Mouse (Mus musculus) CH12.LX (cell line): Measurements from ENCODE around the gene Fxr1. TPM values are rescaled to one million over a fixed set of nuclear protein-coding genes. Genes with fewer than 3 reads are reported as not detected.

ENCODE experiments used
- DNase-seq: peaks from one replicate; pipeline ENCODE4 v3.0.0-alpha.2; 2013; ENCODE audit errors: extremely low read depth
- H3K27ac ChIP-seq: 2 replicates; pipeline ENCODE4 v1.5.1; 2012; ENCODE audit warnings: low read depth, mild to moderate bottlenecking, control low read depth, moderate library complexity; ENCODE audit not compliant: insufficient read depth
- H3K27me3 ChIP-seq: replicated peaks from 2 replicates; pipeline ENCODE3; 2012; ENCODE audit warnings: inconsistent platforms
- H3K36me3 ChIP-seq, 2 experiments: replicated peaks in 1 of 2; 2 replicates each; pipeline versions ENCODE3 to v1.6.1; 2012; ENCODE audit warnings: inconsistent platforms in 1 of 2, low read length in 1 of 2, mild to moderate bottlenecking in 1 of 2, mixed read lengths in 1 of 2, moderate library complexity in 1 of 2; ENCODE audit not compliant: control insufficient read depth in 1 of 2, insufficient read depth in 1 of 2
- H3K4me1 ChIP-seq, 2 experiments: 2 replicates each; pipeline ENCODE4 v1.6.1; 2012; ENCODE audit warnings: inconsistent platforms in 1 of 2, moderate library complexity in 1 of 2; ENCODE audit not compliant: insufficient read depth in 2 of 2, control insufficient read depth in 1 of 2
- H3K4me2 ChIP-seq: 2 replicates; pipeline ENCODE4 v1.6.1; 2012; ENCODE audit warnings: low read depth, mild to moderate bottlenecking, control low read depth; ENCODE audit not compliant: poor library complexity, insufficient read depth, severe bottlenecking
- H3K4me3 ChIP-seq, 3 experiments: fragments of 150-350 bp in 1 of 3; sonication (generic) in 1 of 3; replicated peaks in 1 of 3; 2 replicates each; pipeline versions ENCODE3 to v1.5.1; 2011 to 2012; ENCODE audit warnings: low read depth in 2 of 3, low read length in 2 of 3, mild to moderate bottlenecking in 2 of 3, moderate library complexity in 2 of 3, control low read depth in 1 of 3, improper control_type of control experiment in 1 of 3, inconsistent platforms in 1 of 3, mixed read lengths in 1 of 3; ENCODE audit not compliant: poor library complexity in 1 of 3
- H3K79me2 ChIP-seq: replicated peaks from 2 replicates; pipeline ENCODE4 v1.6.1; 2012; ENCODE audit warnings: mild to moderate bottlenecking, moderate library complexity; ENCODE audit not compliant: control insufficient read depth, poor library complexity, insufficient read depth, severe bottlenecking; ENCODE audit errors: extremely low read depth
- H3K9ac ChIP-seq: 2 replicates; pipeline ENCODE4 v1.6.1; 2012; ENCODE audit warnings: low read depth, mild to moderate bottlenecking, control low read depth, moderate library complexity; ENCODE audit not compliant: insufficient read depth
- H3K9me3 ChIP-seq: replicated peaks from 2 replicates; pipeline ENCODE3; 2012; ENCODE audit warnings: low read length, inconsistent platforms, mixed read lengths
- BHLHE40 ChIP-seq: IDR thresholded peaks from 2 replicates; pipeline ENCODE4 v1.6.1; 2011; ENCODE audit warnings: mild to moderate bottlenecking, low read depth, low read length, improper control_type of control experiment
- CHD1 ChIP-seq: IDR thresholded peaks from 2 replicates; pipeline ENCODE4 v1.6.1; 2012; ENCODE audit warnings: low read depth, low read length, improper control_type of control experiment, inconsistent platforms
- CHD2 ChIP-seq: IDR thresholded peaks from 2 replicates; pipeline ENCODE4 v1.6.1; 2011; ENCODE audit warnings: low read length, improper control_type of control experiment
- CTCF ChIP-seq, 2 experiments: IDR thresholded peaks in 1 of 2; conservative IDR thresholded peaks in 1 of 2; 2 replicates each; pipeline ENCODE4 v1.5.1; 2011 to 2012; ENCODE audit warnings: low read depth in 2 of 2, low read length in 2 of 2, improper control_type of control experiment in 1 of 2, inconsistent platforms in 1 of 2, mild to moderate bottlenecking in 1 of 2, moderate library complexity in 1 of 2
- E2F4 ChIP-seq: IDR thresholded peaks from 2 replicates; pipeline ENCODE4 v1.6.1; 2011; ENCODE audit warnings: low read depth, low read length, improper control_type of control experiment; ENCODE audit not compliant: insufficient replicate concordance
- ELF1 ChIP-seq: IDR thresholded peaks from 2 replicates; pipeline ENCODE4 v1.6.1; 2014; ENCODE audit warnings: low read depth, mild to moderate bottlenecking, inconsistent platforms, low read length, improper control_type of control experiment
- EP300 ChIP-seq: IDR thresholded peaks from 2 replicates; pipeline ENCODE4 v1.6.1; 2011; ENCODE audit warnings: low read length, improper control_type of control experiment
- ETS1 ChIP-seq: conservative IDR thresholded peaks from 2 replicates; pipeline ENCODE4 v1.6.1; 2012; ENCODE audit warnings: low read depth, mild to moderate bottlenecking, inconsistent platforms, low read length, improper control_type of control experiment, moderate library complexity
- GABPA ChIP-seq: IDR thresholded peaks from 2 replicates; pipeline ENCODE4 v1.6.1; 2012; ENCODE audit warnings: low read depth, low read length, improper control_type of control experiment, inconsistent platforms; ENCODE audit not compliant: insufficient replicate concordance
- HCFC1 ChIP-seq: IDR thresholded peaks from 2 replicates; pipeline ENCODE4 v1.6.1; 2012; ENCODE audit warnings: low read depth, mild to moderate bottlenecking, inconsistent platforms, low read length, improper control_type of control experiment
- IRF4 ChIP-seq: IDR thresholded peaks from 2 replicates; pipeline ENCODE4 v1.6.1; 2014; ENCODE audit warnings: low read depth, mild to moderate bottlenecking, inconsistent platforms, low read length, improper control_type of control experiment
- JUN ChIP-seq: IDR thresholded peaks from 2 replicates; pipeline ENCODE4 v1.6.1; 2011; ENCODE audit warnings: low read depth, mild to moderate bottlenecking, low read length, improper control_type of control experiment, moderate library complexity; ENCODE audit not compliant: insufficient read depth
- JUND ChIP-seq: conservative IDR thresholded peaks from 2 replicates; pipeline ENCODE4 v1.6.1; 2011; ENCODE audit warnings: low read depth, low read length, improper control_type of control experiment
- KAT2A ChIP-seq: IDR thresholded peaks from 2 replicates; pipeline ENCODE4 v1.6.1; 2012; ENCODE audit warnings: low read length, improper control_type of control experiment, inconsistent platforms; ENCODE audit not compliant: insufficient replicate concordance
- MAFK ChIP-seq: IDR thresholded peaks from 2 replicates; pipeline ENCODE4 v1.6.1; 2011; ENCODE audit warnings: low read length, improper control_type of control experiment; ENCODE audit not compliant: insufficient replicate concordance
- MAX ChIP-seq: IDR thresholded peaks from 2 replicates; pipeline ENCODE4 v1.6.1; 2011; ENCODE audit warnings: low read length, improper control_type of control experiment
- MAZ ChIP-seq: IDR thresholded peaks from 2 replicates; pipeline ENCODE4 v1.6.1; 2012; ENCODE audit warnings: low read depth, mild to moderate bottlenecking, inconsistent platforms, low read length, improper control_type of control experiment, moderate library complexity
- MEF2A ChIP-seq: IDR thresholded peaks from 2 replicates; pipeline ENCODE4 v1.6.1; 2014; ENCODE audit warnings: low read depth, mild to moderate bottlenecking, inconsistent platforms, low read length, improper control_type of control experiment, borderline replicate concordance
- MXI1 ChIP-seq: IDR thresholded peaks from 2 replicates; pipeline ENCODE4 v1.6.1; 2011; ENCODE audit warnings: mild to moderate bottlenecking, low read depth, low read length, improper control_type of control experiment
- MYC ChIP-seq: IDR thresholded peaks from 2 replicates; pipeline ENCODE4 v1.6.1; 2011; ENCODE audit warnings: low read depth, mild to moderate bottlenecking, improper control_type of control experiment, low read length
- NELFE ChIP-seq: IDR thresholded peaks from 2 replicates; pipeline ENCODE4 v1.6.1; 2011; ENCODE audit warnings: low read depth, low read length, improper control_type of control experiment
- NRF1 ChIP-seq: IDR thresholded peaks from 2 replicates; pipeline ENCODE4 v1.6.1; 2014; ENCODE audit warnings: low read depth, mild to moderate bottlenecking, inconsistent platforms, low read length, improper control_type of control experiment, moderate library complexity
- PAX5 ChIP-seq: IDR thresholded peaks from 2 replicates; pipeline ENCODE4 v1.6.1; 2012; ENCODE audit warnings: low read length, inconsistent platforms, mixed read lengths
- POLR2A ChIP-seq: IDR thresholded peaks from 2 replicates; pipeline ENCODE4 v1.6.1; 2011; ENCODE audit warnings: low read depth, mild to moderate bottlenecking, improper control_type of control experiment, low read length
- POLR2AphosphoS2 ChIP-seq: IDR thresholded peaks from 2 replicates; pipeline ENCODE4 v1.6.1; 2011; ENCODE audit warnings: low read depth, low read length, improper control_type of control experiment
- RAD21 ChIP-seq: IDR thresholded peaks from 2 replicates; pipeline ENCODE4 v1.6.1; 2011; ENCODE audit warnings: low read depth, mild to moderate bottlenecking, low read length, improper control_type of control experiment, moderate library complexity
- RCOR1 ChIP-seq: conservative IDR thresholded peaks from 2 replicates; pipeline ENCODE4 v1.6.1; 2012; ENCODE audit warnings: low read depth, mild to moderate bottlenecking, inconsistent platforms, low read length, improper control_type of control experiment
- SIN3A ChIP-seq: IDR thresholded peaks from 2 replicates; pipeline ENCODE4 v1.6.1; 2012; ENCODE audit warnings: low read length, improper control_type of control experiment, inconsistent platforms
- SMC3 ChIP-seq: IDR thresholded peaks from 2 replicates; pipeline ENCODE4 v1.6.1; 2011; ENCODE audit warnings: low read depth, low read length, improper control_type of control experiment
- TBP ChIP-seq: conservative IDR thresholded peaks from 2 replicates; pipeline ENCODE4 v1.6.1; 2011; ENCODE audit warnings: low read depth, low read length, improper control_type of control experiment
- TCF12 ChIP-seq: IDR thresholded peaks from 2 replicates; pipeline ENCODE4 v1.6.1; 2014; ENCODE audit warnings: low read depth, mild to moderate bottlenecking, inconsistent platforms, low read length, improper control_type of control experiment
- UBTF ChIP-seq: IDR thresholded peaks from 2 replicates; pipeline ENCODE4 v1.6.1; 2012; ENCODE audit warnings: low read depth, mild to moderate bottlenecking, inconsistent platforms, low read length, improper control_type of control experiment, moderate library complexity
- USF1 ChIP-seq: IDR thresholded peaks from 2 replicates; pipeline ENCODE4 v1.6.1; 2014; ENCODE audit warnings: low read depth, mild to moderate bottlenecking, inconsistent platforms, low read length, improper control_type of control experiment
- USF2 ChIP-seq: conservative IDR thresholded peaks from 2 replicates; pipeline ENCODE4 v1.6.1; 2011; ENCODE audit warnings: low read depth, low read length, improper control_type of control experiment
- ZC3H11A ChIP-seq: IDR thresholded peaks from 2 replicates; pipeline ENCODE4 v1.6.1; 2012; ENCODE audit warnings: low read depth, mild to moderate bottlenecking, inconsistent platforms, low read length, improper control_type of control experiment
- ZKSCAN1 ChIP-seq: IDR thresholded peaks from 2 replicates; pipeline ENCODE4 v1.6.1; 2012; ENCODE audit warnings: low read depth, inconsistent platforms, low read length, improper control_type of control experiment, borderline replicate concordance
- ZMIZ1 ChIP-seq: IDR thresholded peaks from 2 replicates; pipeline ENCODE4 v1.6.1; 2012; ENCODE audit warnings: low read depth, mild to moderate bottlenecking, inconsistent platforms, low read length, improper control_type of control experiment
- ZNF384 ChIP-seq: IDR thresholded peaks from 2 replicates; pipeline ENCODE4 v1.6.1; 2012; ENCODE audit warnings: low read depth, low read length, improper control_type of control experiment, inconsistent platforms
- dilution Hi-C: fragments of 300-500 bp; cut with MboI; formaldehyde crosslinking; loops from 2 replicates; pipeline ENCODE4 v1.14.3; 2020; ENCODE audit warnings: low sequenced_read_pairs; ENCODE audit not compliant: extremely low pct_unique_long_range_greater_than_20kb, extremely low pct_ligation_motif_present
- in situ Hi-C: fragments of 300-500 bp; cut with MboI; formaldehyde crosslinking; loops from 3 replicates; pipeline ENCODE4 v1.14.3; 2019; ENCODE audit warnings: low sequenced_read_pairs, low pct_ligation_motif_present, low pct_unique_long_range_greater_than_20kb, mixed read lengths
- polyA plus RNA-seq: library from polyadenylated mRNA; unstranded; fragments of >175 nt; gene quantifications from 2 replicates; pipeline ENCODE4 v1.2.1, GENCODE M21; 2012; ENCODE audit warnings: low read depth; ENCODE audit not compliant: insufficient read length
- total RNA-seq, 2 experiments: library from RNA; depleted of rRNA; stranded (reverse); fragments of 300-350 nt in 1 of 2; fragments of >200 nt in 1 of 2; gene quantifications; 2 replicates each; pipeline ENCODE4 v1.2.3; 2012 to 2014

Fxr1 gene
- total and polyA plus RNA-seq, 3 experiments = 83.9 to 120 (median 119) TPM

GRCm38 (mm10) chr3:34080900-34081662 is 61.3 kb downstream of the Fxr1 start, which contains the start of gene Dnajc19:
TSS of gene Dnajc19 (minus strand) at chr3:34081321.
- Histone ChIP-seq H3K36me3 (peaks cover 9 to 28% of the 10 kb centered on the region in 2 experiments), H3K4me3 (peak within 1 kb of the TSS; percentile 70 to 95 (median 75)), H3K9ac (peak within 1 kb of the TSS; percentile 82), H3K4me2 (peak within 1 kb of the TSS; percentile 90), H3K27ac (peak within 1 kb of the TSS; percentile 47; the same call in 1 of the 2 replicates), H3K4me1 (peaks cover 7 to 19% of the 10 kb centered on the region in 2 experiments; a peak in 3 of 4 replicates), H3K79me2 (peaks cover 8% of the 10 kb centered on the region), H3K27me3 (no peaks in the 10 kb centered on the region)
- DNase-seq = peak; percentile 85
- in situ Hi-C loops = no loop called here
- dilution Hi-C loops = no loop called here
- TF ChIP-seq PAX5 (no peak), MAZ (no peak), BHLHE40 (no peak), HCFC1 (peak; percentile 92), E2F4 (0 out of 2 replicates have a peak, but pooled peaks have one; percentile 61), MYC (peak; percentile 55; the same call in 1 of the 2 replicates), SMC3 (no peak), POLR2A (peak; percentile 87), USF2 (no peak), RAD21 (no peak; the same call in 1 of the 2 replicates), CTCF (conservative IDR thresholded peaks at IDR 0.05 in 1 of 2, IDR thresholded peaks at IDR 0.05 in 1 of 2; ENCODE audit: low read depth in 2 of 2, low read length in 2 of 2) (no peak), JUN (no peak), MAFK (no peak), CHD1 (no peak), ETS1 (no peak; the same call in 1 of the 2 replicates), TBP (peak; percentile 71), JUND (no peak), UBTF (0 out of 2 replicates have a peak, but pooled peaks have one; percentile 51), ZC3H11A (no peak), ZMIZ1 (peak; percentile 85), ZNF384 (no peak), CHD2 (no peak), USF1 (no peak), ZKSCAN1 (no peak), POLR2AphosphoS2 (peak; percentile 71), MEF2A (peak; percentile 31; the same call in 1 of the 2 replicates), IRF4 (peak; percentile 54), MXI1 (peak; percentile 76), NRF1 (peak; percentile 49), SIN3A (peak; percentile 84), RCOR1 (no peak), GABPA (peak; percentile 53; the same call in 1 of the 2 replicates), ELF1 (peak; percentile 86), KAT2A (peak; percentile 98), MAX (peak; percentile 58; the same call in 1 of the 2 replicates), TCF12 (peak; percentile 93), EP300 (no peak), NELFE (peak; percentile 86)
- TF ChIP-seq, all 38 proteins: peak for 19
- H3K9me3 ChIP-seq = no peaks in the 10 kb centered on the region
